Comparison of ENCODE assay signal across 12 mouse cellular contexts in the genomic region with DNA sequence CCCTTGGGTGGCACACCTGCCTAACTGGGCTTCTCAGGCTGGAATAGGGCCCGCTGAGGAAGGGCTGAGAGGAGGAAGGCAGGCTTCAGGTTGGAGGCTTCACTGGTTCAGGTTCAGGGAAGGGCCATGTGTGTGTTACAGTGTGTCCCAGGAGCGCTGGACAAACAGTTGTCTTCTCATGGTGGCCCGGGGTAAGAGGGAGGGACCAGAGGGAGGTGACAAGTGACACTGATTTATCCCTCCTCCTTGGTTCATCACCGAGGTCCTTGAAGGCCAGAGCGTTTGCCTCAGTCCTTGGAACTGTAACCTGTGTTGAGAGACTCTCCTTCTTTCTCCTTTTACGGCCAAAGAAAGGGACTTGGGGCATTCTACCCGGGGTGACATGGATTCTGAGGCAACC. TPM values are rescaled to one million over a fixed set of nuclear protein-coding genes. Genes with fewer than 3 reads are reported as not detected.
DNase-seq lines count a peak whose midpoint lies in the region; ATAC-seq and TF ChIP-seq lines count a peak whose summit lies in the region.
"Had no signal": no experiment of that assay in that cellular context is flagged by ENCODE, and none has a peak within 500 bp of the region (broad histone marks: within the 10 kb centered on the region; RNA-seq: fewer than 3 reads in every experiment).

No protein-coding gene starts in this region.

- H3K27ac ChIP-seq in heart, embryonic 13.5 days (replicated peaks), result peak overlapping the region; percentile 55
- peak overlapping the region; percentile 75 for H3K27ac ChIP-seq in left cerebral cortex, adult 2 months
- H3K27ac ChIP-seq in embryonic facial prominence, embryonic 15.5 days (replicated peaks), result peak overlapping the region; percentile 39; the same call in 1 of the 2 replicates
- H3K27ac ChIP-seq: liver, embryonic 12.5 days had no signal

- intact Hi-C loops in heart, postnatal 36 days (cut with DNase I), result no loop called here
- intact Hi-C loops in left cerebral cortex, adult 2 months (cut with DNase I), result no loop called here

- TF ChIP-seq CTCF in left cerebral cortex, adult 2 months (IDR thresholded peaks at IDR 0.05), result no peak

- peaks cover 41% of the 10 kb centered on the region for H3K4me1 ChIP-seq in heart, embryonic 13.5 days
- H3K4me1 ChIP-seq in embryonic facial prominence, embryonic 15.5 days, result peaks cover 13% of the 10 kb centered on the region

- H3K36me3 ChIP-seq in heart, embryonic 13.5 days, result peaks cover 96% of the 10 kb centered on the region
- H3K36me3 ChIP-seq in embryonic facial prominence, embryonic 15.5 days, result no peaks in the 10 kb centered on the region

- DNase-seq in cerebellum, adult 11-12 months, result peak; percentile 5
- DNase-seq in cerebellum, postnatal 14 days, result no peak
- DNase-seq in heart, postnatal 36 days, result no peak
- no peak for DNase-seq in left cerebral cortex, adult 2 months (ENCODE audit: extremely low spot score in 1 of 2, low spot score in 2 of 2)
- DNase-seq in left cerebral cortex, adult 18-20 months (ENCODE audit: low spot score in 2 of 2), result no peak
- DNase-seq in embryo, embryonic 10 days (ENCODE audit: low spot score), result no peak
- DNase-seq: cerebellum, adult 18-20 months; spleen, adult 18-20 months had no signal

- no peak overlapping the region for H3K4me2 ChIP-seq in heart, embryonic 13.5 days
- H3K4me2 ChIP-seq in embryonic facial prominence, embryonic 15.5 days (replicated peaks), result no peak overlapping the region

- H3K4me3 ChIP-seq in heart, embryonic 13.5 days, result no peak overlapping the region
- no peak overlapping the region for H3K4me3 ChIP-seq in left cerebral cortex, adult 2 months
- H3K4me3 ChIP-seq in embryonic facial prominence, embryonic 15.5 days (replicated peaks), result no peak overlapping the region
- H3K4me3 ChIP-seq: liver, embryonic 12.5 days had no signal

- H3K9ac ChIP-seq in heart, embryonic 13.5 days, result peak overlapping the region; percentile 30
- H3K9ac ChIP-seq in embryonic facial prominence, embryonic 15.5 days, result no peak overlapping the region
- H3K9ac ChIP-seq: liver, embryonic 12.5 days had no signal

- no peaks in the 10 kb centered on the region for H3K9me3 ChIP-seq in heart, embryonic 13.5 days
- no peaks in the 10 kb centered on the region for H3K9me3 ChIP-seq in embryonic facial prominence, embryonic 15.5 days (replicated peaks)
- H3K9me3 ChIP-seq: liver, embryonic 12.5 days had no signal

- WGBS in heart, embryonic 13.5 days, result 33% methylated on average over 7 of the region's 7 CpGs
- 72% methylated on average over 7 of the region's 7 CpGs for WGBS in embryonic facial prominence, embryonic 15.5 days

- no peaks in the 10 kb centered on the region for H3K27me3 ChIP-seq in heart, embryonic 13.5 days (replicated peaks)
- H3K27me3 ChIP-seq in embryonic facial prominence, embryonic 15.5 days, result no peaks in the 10 kb centered on the region
- H3K27me3 ChIP-seq: liver, embryonic 12.5 days had no signal

- ATAC-seq in heart, embryonic 13.5 days (ENCODE audit: extremely low read depth, insufficient number of reproducible peaks, low FRiP score, low TSS enrichment), result no peak
- ATAC-seq in embryonic facial prominence, embryonic 15.5 days (ENCODE audit: insufficient number of reproducible peaks, low FRiP score, low TSS enrichment, low read depth), result no peak
- ATAC-seq: intestine, embryonic 16.5 days; liver, embryonic 12.5 days had no signal

RNA-seq across cellular contexts. Expression of a gene that starts 37.9 kb away (rescaled TPM):
- polyA plus RNA-seq in heart, embryonic 13.5 days (2015; fragmentation: Nextera tagmentation; extraction: Ambion mirVana), result 43.8 and 45.3 TPM in 2 replicates
- total RNA-seq in heart, postnatal 36 days (2021), result 10 to 100 TPM; 19.3 to 19.7 TPM
- 10 to 100 TPM; 47.4 to 49.5 TPM for total RNA-seq in left cerebral cortex, adult 2 months (2021)
- total RNA-seq in left cerebral cortex, adult 18-20 months (2021), result 10 to 100 TPM; 43.2 to 50.0 TPM
- 69.8 TPM in 2 replicates for polyA plus RNA-seq in embryonic facial prominence, embryonic 15.5 days (2015; fragmentation: Nextera tagmentation; extraction: Ambion mirVana)

RNA-seq across cellular contexts. Expression of a gene that starts 38.0 kb away (rescaled TPM):
- 25.9 and 26.8 TPM in 2 replicates for polyA plus RNA-seq in heart, embryonic 13.5 days (2015; fragmentation: Nextera tagmentation; extraction: Ambion mirVana)
- total RNA-seq in heart, postnatal 36 days (2021), result 10 to 100 TPM; 12.8 to 14.0 TPM
- 10 to 100 TPM; 17.8 to 18.6 TPM for total RNA-seq in left cerebral cortex, adult 2 months (2021)
- 10 to 100 TPM; 14.5 to 18.5 TPM for total RNA-seq in left cerebral cortex, adult 18-20 months (2021)
- polyA plus RNA-seq in embryonic facial prominence, embryonic 15.5 days (2015; fragmentation: Nextera tagmentation; extraction: Ambion mirVana), result 30.1 and 42.0 TPM in 2 replicates
